Mouse (Mus musculus) gastrocnemius, postnatal 25 days (tissue): Measurements from ENCODE around the gene Abt1. TPM values are rescaled to one million over a fixed set of nuclear protein-coding genes. Genes with fewer than 3 reads are reported as not detected.

Source experiments
- DNase-seq: peaks from one replicate; pipeline ENCODE4 v3.0.0; 2022
- total RNA-seq, 2 experiments: library from RNA; stranded (reverse); gene quantifications; 1 replicate in 1 of 2; 2 replicates in 1 of 2; pipeline ENCODE4 v1.2.3; 2021

Gene Abt1
- total RNA-seq, 2 experiments from 2014 or later = 2.9 to 3.7 TPM

GRCm38 (mm10) chr13:23439901-23440300 lies 16.2 kb upstream of the Abt1 start:
- DNase-seq = no peak

- peak; percentile 9 for DNase-seq
Measured at GRCm38 (mm10) chr13:23438521-23438920, 14.9 kb upstream of the Abt1 start.

GRCm38 (mm10) chr13:23437908-23438307 lies 14.2 kb upstream of the Abt1 start:
- DNase-seq = peak; percentile 71

GRCm38 (mm10) chr13:23436861-23437822 lies 13.5 kb upstream of the Abt1 start:
- peak; percentile 23 for DNase-seq

- DNase-seq = no peak
Measured at GRCm38 (mm10) chr13:23436231-23436661, 12.6 kb upstream of the Abt1 start.

- no peak for DNase-seq
Measured at GRCm38 (mm10) chr13:23435676-23436075, 12.0 kb upstream of the Abt1 start.

GRCm38 (mm10) chr13:23435241-23435640 lies 11.6 kb upstream of the Abt1 start:
- DNase-seq = no peak

- DNase-seq = no peak
Measured at GRCm38 (mm10) chr13:23434426-23434825, 10.8 kb upstream of the Abt1 start.

- no peak for DNase-seq
Measured at GRCm38 (mm10) chr13:23433801-23434200, 10.1 kb upstream of the Abt1 start.

GRCm38 (mm10) chr13:23433206-23433605 lies 9.5 kb upstream of the Abt1 start:
- DNase-seq = no peak

GRCm38 (mm10) chr13:23432562-23433201 lies 9.0 kb upstream of the Abt1 start:
- DNase-seq = peak; percentile 90

GRCm38 (mm10) chr13:23431351-23431771 lies 7.7 kb upstream of the Abt1 start:
- DNase-seq = peak; percentile 68

- peak; percentile 71 for DNase-seq
Measured at GRCm38 (mm10) chr13:23430734-23431133, 7.1 kb upstream of the Abt1 start.

- DNase-seq = no peak
Measured at GRCm38 (mm10) chr13:23429771-23430380, 6.2 kb upstream of the Abt1 start.

- DNase-seq = no peak
Measured at GRCm38 (mm10) chr13:23428166-23428993, 4.7 kb upstream of the Abt1 start.

GRCm38 (mm10) chr13:23427401-23427910 lies 3.8 kb upstream of the Abt1 start:
- DNase-seq = no peak

- no peak for DNase-seq
Measured at GRCm38 (mm10) chr13:23426922-23427321, 3.3 kb upstream of the Abt1 start.

GRCm38 (mm10) chr13:23426335-23426734 lies 2.7 kb upstream of the Abt1 start:
- DNase-seq = no peak

- DNase-seq = no peak
Measured at GRCm38 (mm10) chr13:23425505-23425904, 1.8 kb upstream of the Abt1 start.

- peak; percentile 89 for DNase-seq
Measured at GRCm38 (mm10) chr13:23424494-23425325, 1.0 kb upstream of the Abt1 start.

GRCm38 (mm10) chr13:23424052-23424380 lies 350 bp upstream of the Abt1 start:
- DNase-seq = no peak
